Mouse (Mus musculus): ENCODE data around the gene Iqcd. TPM values are rescaled to one million over a fixed set of nuclear protein-coding genes. Genes with fewer than 3 reads are reported as not detected.

The Iqcd gene
- polyA plus RNA-seq, 1 experiment from 2014 or later: 1.5 TPM

- WGBS: under 1% methylated on average over 52 of the region's 53 CpGs
- Histone ChIP-seq H3K4me3 (ENCODE audit: low read length) (peak within 1 kb of the TSS; percentile 38), H3K27me3 (ENCODE audit: insufficient read depth, low read length) (peaks cover 26% of the 10 kb centered on the region), H3K4me1 (ENCODE audit: insufficient read depth, low read length) (peaks cover 14% of the 10 kb centered on the region), H3K9ac (replicated peaks; ENCODE audit: low read length) (peak within 1 kb of the TSS; percentile 24), H3K9me3 (ENCODE audit: low read length) (no peaks in the 10 kb centered on the region), H3K4me2 (replicated peaks; ENCODE audit: low read depth, low read length) (peak within 1 kb of the TSS; percentile 63), H3K27ac (ENCODE audit: low read length) (no peak within 1 kb of the TSS), H3K36me3 (ENCODE audit: insufficient read depth, low read length) (no peaks in the 10 kb centered on the region)
- ATAC-seq (ENCODE audit: low FRiP score, low TSS enrichment): peak; percentile 58
Measured at GRCm38 (mm10) chr5:120648569-120649373, 60.0 kb downstream of the Iqcd start, which contains the start of gene Rasal1. TSS of gene Rasal1 (plus strand) at chr5:120648812.

GRCm38 (mm10) chr5:120649374-120649933 lies 60.6 kb downstream of the Iqcd start:
- WGBS: 4% methylated on average over 21 of the region's 21 CpGs
- Histone ChIP-seq H3K9me3 (ENCODE audit: low read length) (no peaks in the 10 kb centered on the region), H3K4me1 (ENCODE audit: insufficient read depth, low read length) (peaks cover 13% of the 10 kb centered on the region), H3K27ac (ENCODE audit: low read length) (no peak overlapping the region), H3K4me3 (ENCODE audit: low read length) (peak overlapping the region; percentile 38), H3K9ac (replicated peaks; ENCODE audit: low read length) (peak overlapping the region; percentile 12; the same call in 1 of the 2 replicates), H3K27me3 (ENCODE audit: insufficient read depth, low read length) (peaks cover 26% of the 10 kb centered on the region), H3K4me2 (replicated peaks; ENCODE audit: low read depth, low read length) (peak overlapping the region; percentile 63), H3K36me3 (ENCODE audit: insufficient read depth, low read length) (no peaks in the 10 kb centered on the region)
- peak; percentile 24 for ATAC-seq (ENCODE audit: low FRiP score, low TSS enrichment)

DNA sequence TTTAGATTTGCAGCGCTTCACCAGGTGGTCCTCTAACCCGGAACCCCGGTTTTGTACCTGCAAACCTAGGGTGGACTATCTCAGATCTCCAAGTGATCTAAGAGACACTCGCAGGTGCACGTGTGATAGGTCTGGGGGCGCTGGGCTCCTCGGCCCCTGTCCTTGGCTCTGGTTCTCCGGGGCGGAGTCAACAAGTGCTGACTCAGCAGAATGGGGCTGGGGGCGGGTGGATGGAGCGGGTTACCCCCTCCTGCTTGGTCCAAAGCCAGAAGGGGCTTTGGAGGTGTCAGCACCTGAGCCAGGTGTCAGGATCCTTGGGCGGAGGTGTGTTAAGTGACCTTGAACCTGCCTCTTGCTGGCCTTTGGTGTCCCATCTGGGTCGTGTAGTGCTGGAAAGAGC lies 61.1 kb downstream of the Iqcd start:
- Histone ChIP-seq H3K27me3 (ENCODE audit: insufficient read depth, low read length) (peaks cover 26% of the 10 kb centered on the region), H3K4me2 (replicated peaks; ENCODE audit: low read depth, low read length) (no peak overlapping the region), H3K4me3 (ENCODE audit: low read length) (no peak overlapping the region), H3K36me3 (ENCODE audit: insufficient read depth, low read length) (no peaks in the 10 kb centered on the region), H3K9ac (replicated peaks; ENCODE audit: low read length) (no peak overlapping the region), H3K27ac (ENCODE audit: low read length) (no peak overlapping the region), H3K4me1 (ENCODE audit: insufficient read depth, low read length) (peaks cover 13% of the 10 kb centered on the region), H3K9me3 (ENCODE audit: low read length) (no peaks in the 10 kb centered on the region)
- ATAC-seq (ENCODE audit: low FRiP score, low TSS enrichment): no peak
- 23% methylated on average over 13 of the region's 13 CpGs for WGBS

DNA sequence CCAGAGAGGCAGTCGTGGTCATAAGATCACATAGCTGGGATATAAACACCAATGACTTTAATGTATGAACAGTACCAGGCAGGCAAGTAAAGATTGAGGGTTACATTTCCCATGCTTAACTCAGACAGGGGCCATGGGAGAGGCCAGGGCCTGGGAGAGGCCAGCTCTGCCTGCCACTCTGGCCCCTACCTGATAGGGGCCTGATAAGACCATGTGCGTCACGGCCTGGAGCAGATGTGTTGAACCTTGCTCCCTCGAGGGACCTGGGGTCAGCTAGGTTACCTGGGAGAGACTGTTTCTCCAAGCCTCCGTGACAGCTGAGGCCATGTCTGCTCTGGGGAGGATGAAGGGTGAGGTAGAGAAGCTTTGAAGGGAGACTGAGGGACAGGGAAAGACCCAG lies 62.4 kb downstream of the Iqcd start:
- peaks cover 26% of the 10 kb centered on the region for H3K27me3 ChIP-seq (ENCODE audit: insufficient read depth, low read length)
- 47% methylated on average over 5 of the region's 5 CpGs for WGBS
- no peak overlapping the region for H3K27ac ChIP-seq (ENCODE audit: low read length)
- no peak overlapping the region for H3K4me3 ChIP-seq (ENCODE audit: low read length)
- no peak for ATAC-seq (ENCODE audit: low FRiP score, low TSS enrichment)
- H3K9ac ChIP-seq (replicated peaks; ENCODE audit: low read length): no peak overlapping the region
- H3K4me1 ChIP-seq (ENCODE audit: insufficient read depth, low read length): peaks cover 13% of the 10 kb centered on the region
- no peak overlapping the region for H3K4me2 ChIP-seq (replicated peaks; ENCODE audit: low read depth, low read length)
- H3K9me3 ChIP-seq (ENCODE audit: low read length): no peaks in the 10 kb centered on the region
- no peaks in the 10 kb centered on the region for H3K36me3 ChIP-seq (ENCODE audit: insufficient read depth, low read length)

DNA sequence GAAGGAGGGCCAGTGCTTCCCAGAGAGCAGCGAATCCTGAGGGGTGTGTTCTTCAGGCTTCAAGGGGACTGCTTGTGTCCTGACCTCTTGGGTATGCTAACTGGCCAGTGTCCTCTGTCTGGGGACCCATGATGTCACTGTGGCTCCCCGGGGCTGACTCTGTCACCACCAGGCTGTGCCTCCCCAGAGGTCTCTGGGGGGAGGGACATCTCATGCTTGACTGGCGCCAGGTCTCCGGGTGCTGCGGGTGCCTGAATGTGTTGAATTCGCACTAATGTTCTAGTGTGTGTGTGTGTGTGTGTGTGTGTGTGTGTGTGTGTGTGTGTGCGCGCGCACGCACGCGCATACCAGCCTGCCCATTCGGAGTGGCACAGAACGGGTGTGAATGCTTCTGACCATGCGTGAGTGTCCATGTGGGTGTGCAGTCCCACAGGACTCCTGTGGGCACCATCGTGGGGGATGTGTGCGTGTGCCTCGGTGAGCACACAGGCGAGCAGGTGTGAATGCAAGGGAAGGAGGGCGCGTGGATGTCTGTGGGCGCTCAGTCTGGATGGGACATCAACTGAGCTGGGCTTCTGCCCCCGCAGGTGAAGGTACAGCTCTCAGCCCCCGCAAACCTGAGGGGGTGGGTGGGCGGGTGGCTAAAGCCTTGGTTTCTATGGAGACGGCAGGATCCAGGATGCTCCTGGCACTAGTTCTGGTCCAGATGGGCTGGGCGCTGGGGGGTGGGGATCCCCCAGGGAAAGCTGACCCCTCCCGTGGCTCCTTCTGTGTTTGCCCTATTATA lies 64.3 kb downstream of the Iqcd start:
- H3K27me3 ChIP-seq (ENCODE audit: insufficient read depth, low read length): peaks cover 27% of the 10 kb centered on the region
- 79% methylated on average over 28 of the region's 28 CpGs for WGBS
- no peak overlapping the region for H3K27ac ChIP-seq (ENCODE audit: low read length)
- no peak overlapping the region for H3K4me3 ChIP-seq (ENCODE audit: low read length)
- no peak overlapping the region for H3K4me2 ChIP-seq (replicated peaks; ENCODE audit: low read depth, low read length)
- no peaks in the 10 kb centered on the region for H3K9me3 ChIP-seq (ENCODE audit: low read length)
- H3K36me3 ChIP-seq (ENCODE audit: insufficient read depth, low read length): no peaks in the 10 kb centered on the region
- H3K4me1 ChIP-seq (ENCODE audit: insufficient read depth, low read length): peaks cover 13% of the 10 kb centered on the region
- H3K9ac ChIP-seq (replicated peaks; ENCODE audit: low read length): no peak overlapping the region
- ATAC-seq (ENCODE audit: low FRiP score, low TSS enrichment): no peak

GRCm38 (mm10) chr5:120653873-120654272 lies 65.1 kb downstream of the Iqcd start:
- H3K4me1 ChIP-seq (ENCODE audit: insufficient read depth, low read length): peaks cover 5% of the 10 kb centered on the region
- no peak for ATAC-seq (ENCODE audit: low FRiP score, low TSS enrichment)
- no peaks in the 10 kb centered on the region for H3K36me3 ChIP-seq (ENCODE audit: insufficient read depth, low read length)
- H3K27me3 ChIP-seq (ENCODE audit: insufficient read depth, low read length): peaks cover 22% of the 10 kb centered on the region
- WGBS: 78% methylated on average over 2 of the region's 2 CpGs
- no peaks in the 10 kb centered on the region for H3K9me3 ChIP-seq (ENCODE audit: low read length)
- H3K4me2 ChIP-seq (replicated peaks; ENCODE audit: low read depth, low read length): no peak overlapping the region
- H3K9ac ChIP-seq (replicated peaks; ENCODE audit: low read length): no peak overlapping the region
- H3K4me3 ChIP-seq (ENCODE audit: low read length): no peak overlapping the region
- H3K27ac ChIP-seq (ENCODE audit: low read length): no peak overlapping the region

GRCm38 (mm10) chr5:120656281-120656751 lies 67.5 kb downstream of the Iqcd start:
- no peak for ATAC-seq (ENCODE audit: low FRiP score, low TSS enrichment)
- H3K9ac ChIP-seq (replicated peaks; ENCODE audit: low read length): no peak overlapping the region

More at GRCm38 (mm10) chr5:120656281-120656751, 67.5 kb downstream of the Iqcd start:
- Histone ChIP-seq H3K9me3 (ENCODE audit: low read length) (no peaks in the 10 kb centered on the region), H3K36me3 (ENCODE audit: insufficient read depth, low read length) (no peaks in the 10 kb centered on the region), H3K4me2 (replicated peaks; ENCODE audit: low read depth, low read length) (no peak overlapping the region), H3K27me3 (ENCODE audit: insufficient read depth, low read length) (peaks cover 3% of the 10 kb centered on the region; the same call in 1 of the 2 replicates), H3K4me1 (ENCODE audit: insufficient read depth, low read length) (no peaks in the 10 kb centered on the region), H3K4me3 (ENCODE audit: low read length) (no peak overlapping the region), H3K27ac (ENCODE audit: low read length) (no peak overlapping the region)
- WGBS: 86% methylated on average over 12 of the region's 12 CpGs

Other genes starting within 250 kb of the Iqcd start
- not detected in 2 replicates for gene Lhx5, start 157.3 kb upstream of the Iqcd start, polyA plus RNA-seq (2015; fragmentation: Nextera tagmentation; extraction: Ambion mirVana)
- gene Sdsl, start 116.2 kb upstream of the Iqcd start, polyA plus RNA-seq (2015; fragmentation: Nextera tagmentation; extraction: Ambion mirVana): 13.3 and 15.3 TPM in 2 replicates
- not detected in 2 replicates for gene Sds, start 112.5 kb upstream of the Iqcd start, polyA plus RNA-seq (2015; fragmentation: Nextera tagmentation; extraction: Ambion mirVana)
- gene Plbd2, start 85.4 kb upstream of the Iqcd start, polyA plus RNA-seq (2015; fragmentation: Nextera tagmentation; extraction: Ambion mirVana): 54.9 and 57.3 TPM in 2 replicates
- gene Slc8b1, start 77.8 kb upstream of the Iqcd start, polyA plus RNA-seq (2015; fragmentation: Nextera tagmentation; extraction: Ambion mirVana): 10.1 and 14.2 TPM in 2 replicates
- gene Tpcn1, start 343 bp upstream of the Iqcd start, polyA plus RNA-seq (2015; fragmentation: Nextera tagmentation; extraction: Ambion mirVana): 30.6 and 34.1 TPM in 2 replicates
- gene Rita1, start 23.6 kb downstream of the Iqcd start, polyA plus RNA-seq (2015; fragmentation: Nextera tagmentation; extraction: Ambion mirVana): 18.0 and 18.4 TPM in 2 replicates
- gene Ddx54, start 23.7 kb downstream of the Iqcd start, polyA plus RNA-seq (2015; fragmentation: Nextera tagmentation; extraction: Ambion mirVana): 53.7 and 54.8 TPM in 2 replicates
- not detected in 2 replicates for gene Cfap73, start 45.2 kb downstream of the Iqcd start, polyA plus RNA-seq (2015; fragmentation: Nextera tagmentation; extraction: Ambion mirVana)
- 0.66 and 0.70 TPM in 2 replicates for gene Rasal1, start 59.8 kb downstream of the Iqcd start, polyA plus RNA-seq (2015; fragmentation: Nextera tagmentation; extraction: Ambion mirVana)
- gene Dtx1, start 122.9 kb downstream of the Iqcd start, polyA plus RNA-seq (2015; fragmentation: Nextera tagmentation; extraction: Ambion mirVana): 5.4 and 7.9 TPM in 2 replicates
- 0.44 and 0.51 TPM in 2 replicates for gene Oas2, start 160.8 kb downstream of the Iqcd start, polyA plus RNA-seq (2015; fragmentation: Nextera tagmentation; extraction: Ambion mirVana)
- 0.09 and 0.11 TPM in 2 replicates for gene Oas3, start 188.6 kb downstream of the Iqcd start, polyA plus RNA-seq (2015; fragmentation: Nextera tagmentation; extraction: Ambion mirVana)
- not detected in 2 replicates for gene Oas1e, start 206.5 kb downstream of the Iqcd start, polyA plus RNA-seq (2015; fragmentation: Nextera tagmentation; extraction: Ambion mirVana)
- gene Oas1c, start 223.5 kb downstream of the Iqcd start, polyA plus RNA-seq (2015; fragmentation: Nextera tagmentation; extraction: Ambion mirVana): 0.32 and 0.44 TPM in 2 replicates

Measured in kidney, embryonic 16.5 days (tissue).